Mouse (Mus musculus): Measurements from ENCODE around the gene Txn1. TPM values are rescaled to one million over a fixed set of nuclear protein-coding genes. Genes with fewer than 3 reads are reported as not detected.

The Txn1 gene
- polyA plus RNA-seq, 1 experiment from 2014 or later, result 285 TPM

- Histone ChIP-seq H3K9me3 (no peaks in the 10 kb centered on the region), H3K27me3 (no peaks in the 10 kb centered on the region), H3K9ac (replicated peaks) (no peak overlapping the region), H3K4me3 (no peak overlapping the region), H3K27ac (replicated peaks) (no peak overlapping the region), H3K4me1 (peaks cover 1% of the 10 kb centered on the region), H3K4me2 (replicated peaks) (no peak overlapping the region), H3K36me3 (no peaks in the 10 kb centered on the region)
- ATAC-seq (replicated peaks), result no peak; the same call in 1 of the 2 replicates
- WGBS, result 79% methylated on average over 10 of the region's 10 CpGs
Observed at GRCm38 (mm10) chr4:57914193-57915190, 41.7 kb downstream of the Txn1 start.

DNA sequence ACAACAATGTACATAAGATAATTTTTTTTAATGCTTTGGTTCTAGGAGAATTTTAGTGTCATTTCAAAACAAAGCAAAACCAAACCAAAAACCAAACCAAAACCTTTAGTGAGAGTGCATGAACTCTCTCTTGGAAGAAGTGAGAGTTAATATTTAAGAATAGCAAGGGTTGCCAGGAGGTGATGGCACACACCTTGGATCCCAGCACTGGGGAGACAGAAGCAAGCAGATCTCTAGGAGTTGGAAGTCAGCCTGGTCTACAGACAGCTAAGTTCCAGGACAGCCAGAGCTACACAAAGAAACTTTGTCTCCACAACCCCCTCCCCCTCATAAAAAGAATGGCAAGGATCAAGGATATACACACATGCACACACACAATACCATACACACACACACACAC is 43.2 kb downstream of the Txn1 start:
- Histone ChIP-seq H3K4me1 (no peaks in the 10 kb centered on the region; the same call in 1 of the 2 replicates), H3K4me3 (no peak overlapping the region), H3K4me2 (replicated peaks) (no peak overlapping the region), H3K36me3 (no peaks in the 10 kb centered on the region), H3K9me3 (no peaks in the 10 kb centered on the region), H3K9ac (replicated peaks) (no peak overlapping the region), H3K27me3 (no peaks in the 10 kb centered on the region), H3K27ac (replicated peaks) (no peak overlapping the region)
- ATAC-seq (replicated peaks), result no peak

DNA sequence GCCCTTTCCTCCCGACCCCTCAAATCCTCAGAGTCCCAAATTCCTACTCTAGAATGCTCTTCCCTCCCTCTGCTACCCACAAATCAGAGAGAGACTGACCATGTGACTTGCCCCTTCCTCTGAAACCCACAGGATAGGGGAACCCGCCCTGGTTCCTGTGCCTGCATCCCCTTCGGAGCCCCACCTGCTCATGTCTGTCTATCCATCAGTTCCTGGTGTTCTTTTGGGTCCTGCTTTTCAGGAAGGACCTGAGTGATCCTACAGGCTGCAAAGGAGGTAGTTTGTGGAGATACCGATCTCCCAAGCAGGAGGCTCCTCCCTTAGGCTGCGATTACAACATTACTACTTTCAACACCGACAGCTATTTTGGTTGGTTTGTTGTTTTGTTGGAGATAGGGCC is 47.4 kb downstream of the Txn1 start:
- H3K4me1 ChIP-seq, result no peaks in the 10 kb centered on the region
- no peak for ATAC-seq (replicated peaks)
- H3K27ac ChIP-seq (replicated peaks), result no peak overlapping the region
- H3K9ac ChIP-seq (replicated peaks), result no peak overlapping the region
- H3K4me3 ChIP-seq, result no peak overlapping the region
- H3K4me2 ChIP-seq (replicated peaks), result no peak overlapping the region
- 85% methylated on average over 6 of the region's 6 CpGs for WGBS
- no peaks in the 10 kb centered on the region for H3K36me3 ChIP-seq
- no peaks in the 10 kb centered on the region for H3K9me3 ChIP-seq
- H3K27me3 ChIP-seq, result no peaks in the 10 kb centered on the region

DNA sequence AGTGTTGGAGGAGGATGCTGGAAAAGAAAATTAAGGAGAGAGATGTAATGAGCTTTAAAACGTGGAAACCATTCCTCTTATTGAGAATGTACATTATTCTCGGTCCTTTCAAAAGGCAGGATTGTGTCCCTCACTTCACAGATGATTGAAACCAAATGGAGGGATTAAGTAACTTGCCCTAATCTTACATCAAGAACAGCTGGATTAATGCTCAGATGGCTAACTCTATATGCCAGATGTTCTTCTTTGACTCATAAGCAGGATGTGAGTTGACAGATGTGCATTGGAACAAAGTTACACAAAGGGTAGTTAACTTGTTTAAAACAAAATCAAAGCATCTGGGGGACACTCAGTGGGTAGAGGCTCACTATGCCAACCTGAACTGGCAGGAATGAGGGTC is 49.5 kb downstream of the Txn1 start:
- H3K4me1 ChIP-seq, result no peaks in the 10 kb centered on the region
- WGBS, result 14% methylated on average over 2 of the region's 2 CpGs
- ATAC-seq (replicated peaks), result no peak
- no peaks in the 10 kb centered on the region for H3K27me3 ChIP-seq
- no peak overlapping the region for H3K4me3 ChIP-seq
- no peak overlapping the region for H3K27ac ChIP-seq (replicated peaks)
- no peak overlapping the region for H3K4me2 ChIP-seq (replicated peaks)
- no peaks in the 10 kb centered on the region for H3K36me3 ChIP-seq
- no peak overlapping the region for H3K9ac ChIP-seq (replicated peaks)
- H3K9me3 ChIP-seq, result no peaks in the 10 kb centered on the region

DNA sequence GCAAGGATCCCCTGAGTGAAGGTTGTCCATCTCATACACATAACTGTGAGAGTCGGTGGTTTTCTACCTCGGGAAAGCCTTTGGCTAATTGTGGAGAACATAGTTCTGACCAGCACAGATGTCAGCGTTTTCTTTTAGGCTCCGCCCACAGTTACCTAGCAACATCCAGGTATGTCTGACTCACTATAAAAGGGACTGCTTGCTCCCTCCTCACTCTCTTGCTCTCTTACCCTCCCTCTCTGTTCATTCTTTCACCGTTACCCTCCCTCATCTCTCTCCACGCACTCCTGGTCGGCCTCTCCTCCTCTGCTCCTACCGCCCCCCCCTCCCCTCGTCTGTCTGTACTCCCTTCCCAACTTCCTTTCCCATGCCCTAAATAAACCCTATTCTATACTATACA is 51.6 kb downstream of the Txn1 start:
- Histone ChIP-seq H3K36me3 (no peaks in the 10 kb centered on the region), H3K4me1 (no peaks in the 10 kb centered on the region), H3K27me3 (no peaks in the 10 kb centered on the region), H3K27ac (replicated peaks) (no peak overlapping the region), H3K9me3 (no peaks in the 10 kb centered on the region), H3K4me2 (replicated peaks) (no peak overlapping the region), H3K9ac (replicated peaks) (no peak overlapping the region), H3K4me3 (no peak overlapping the region)
- peak; percentile 46 for ATAC-seq (replicated peaks)
- WGBS, result 22% methylated on average over 9 of the region's 9 CpGs

- no peaks in the 10 kb centered on the region for H3K27me3 ChIP-seq
- no peak overlapping the region for H3K27ac ChIP-seq (replicated peaks)
- H3K4me3 ChIP-seq, result no peak overlapping the region
- no peak overlapping the region for H3K9ac ChIP-seq (replicated peaks)
- ATAC-seq (replicated peaks), result peak; percentile 67
- no peak overlapping the region for H3K4me2 ChIP-seq (replicated peaks)
- H3K9me3 ChIP-seq, result no peaks in the 10 kb centered on the region
- H3K36me3 ChIP-seq, result no peaks in the 10 kb centered on the region
- H3K4me1 ChIP-seq, result no peaks in the 10 kb centered on the region
- 7% methylated on average over 5 of the region's 5 CpGs for WGBS
Observed at GRCm38 (mm10) chr4:57904211-57904610, 52.0 kb downstream of the Txn1 start.

- Histone ChIP-seq H3K9me3 (no peaks in the 10 kb centered on the region), H3K27me3 (no peaks in the 10 kb centered on the region), H3K9ac (replicated peaks) (no peak overlapping the region), H3K4me3 (no peak overlapping the region), H3K4me1 (no peaks in the 10 kb centered on the region), H3K4me2 (replicated peaks) (no peak overlapping the region), H3K27ac (replicated peaks) (no peak overlapping the region), H3K36me3 (no peaks in the 10 kb centered on the region)
- ATAC-seq (replicated peaks), result no peak
- WGBS, result 88% methylated on average over 5 of the region's 5 CpGs
Observed at GRCm38 (mm10) chr4:57902619-57903018, 53.6 kb downstream of the Txn1 start.

GRCm38 (mm10) chr4:57901210-57901609 is 55.0 kb downstream of the Txn1 start:
- Histone ChIP-seq H3K36me3 (no peaks in the 10 kb centered on the region), H3K27me3 (no peaks in the 10 kb centered on the region), H3K4me3 (no peak overlapping the region), H3K9ac (replicated peaks) (no peak overlapping the region), H3K9me3 (no peaks in the 10 kb centered on the region), H3K4me2 (replicated peaks) (no peak overlapping the region), H3K27ac (replicated peaks) (no peak overlapping the region), H3K4me1 (no peaks in the 10 kb centered on the region)
- peak; percentile 64 for ATAC-seq (replicated peaks)
- 14% methylated on average over 4 of the region's 4 CpGs for WGBS

DNA sequence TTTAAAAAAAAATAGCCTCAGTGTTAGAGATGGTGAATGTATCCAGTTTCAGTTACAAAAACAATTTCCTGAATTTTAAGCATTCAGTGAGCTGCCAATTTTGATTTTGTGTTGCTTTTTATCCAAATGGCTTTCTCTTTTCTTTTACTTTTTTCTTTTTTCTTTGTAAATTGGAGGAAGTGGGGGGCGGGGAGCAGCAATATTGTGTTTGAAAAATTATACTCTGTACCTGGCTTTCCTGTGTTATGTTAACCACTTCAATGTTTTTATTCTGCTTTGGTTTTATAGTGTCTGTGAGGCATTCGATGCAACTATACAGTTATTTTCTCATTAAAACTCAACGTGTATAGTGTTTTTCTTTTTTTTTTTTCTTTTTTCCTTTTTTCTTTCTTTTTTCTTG is 59.6 kb downstream of the Txn1 start:
- no peaks in the 10 kb centered on the region for H3K4me1 ChIP-seq
- WGBS, result 49% methylated on average over 3 of the region's 3 CpGs
- ATAC-seq (replicated peaks), result no peak
- no peaks in the 10 kb centered on the region for H3K27me3 ChIP-seq
- no peak overlapping the region for H3K9ac ChIP-seq (replicated peaks)
- H3K9me3 ChIP-seq, result no peaks in the 10 kb centered on the region
- H3K4me3 ChIP-seq, result no peak overlapping the region
- no peak overlapping the region for H3K27ac ChIP-seq (replicated peaks)
- no peaks in the 10 kb centered on the region for H3K36me3 ChIP-seq
- no peak overlapping the region for H3K4me2 ChIP-seq (replicated peaks)

DNA sequence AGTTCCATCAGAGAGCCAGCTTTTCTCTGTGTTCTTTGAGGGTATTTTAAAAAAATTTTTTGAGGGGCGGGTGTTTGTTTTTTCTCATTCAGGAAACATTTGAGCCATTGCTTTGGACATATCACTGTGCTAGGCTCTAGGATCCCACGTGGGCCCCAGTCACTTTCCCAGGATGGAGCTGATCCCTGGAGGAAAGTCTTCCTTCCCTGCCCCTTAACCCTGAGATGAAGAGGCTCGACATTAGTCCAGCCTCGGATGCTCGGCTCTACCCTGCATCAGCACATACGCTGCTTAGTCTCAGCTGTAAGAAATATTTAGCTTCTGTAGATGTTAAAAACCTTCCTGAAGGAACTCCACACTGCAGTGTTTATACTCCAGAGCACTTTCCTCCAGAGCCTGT is 60.3 kb downstream of the Txn1 start:
- Histone ChIP-seq H3K9ac (replicated peaks) (no peak overlapping the region), H3K9me3 (no peaks in the 10 kb centered on the region), H3K36me3 (no peaks in the 10 kb centered on the region), H3K27me3 (no peaks in the 10 kb centered on the region), H3K4me3 (no peak overlapping the region), H3K27ac (replicated peaks) (no peak overlapping the region), H3K4me1 (no peaks in the 10 kb centered on the region), H3K4me2 (replicated peaks) (no peak overlapping the region)
- 74% methylated on average over 6 of the region's 6 CpGs for WGBS
- ATAC-seq (replicated peaks), result no peak

DNA sequence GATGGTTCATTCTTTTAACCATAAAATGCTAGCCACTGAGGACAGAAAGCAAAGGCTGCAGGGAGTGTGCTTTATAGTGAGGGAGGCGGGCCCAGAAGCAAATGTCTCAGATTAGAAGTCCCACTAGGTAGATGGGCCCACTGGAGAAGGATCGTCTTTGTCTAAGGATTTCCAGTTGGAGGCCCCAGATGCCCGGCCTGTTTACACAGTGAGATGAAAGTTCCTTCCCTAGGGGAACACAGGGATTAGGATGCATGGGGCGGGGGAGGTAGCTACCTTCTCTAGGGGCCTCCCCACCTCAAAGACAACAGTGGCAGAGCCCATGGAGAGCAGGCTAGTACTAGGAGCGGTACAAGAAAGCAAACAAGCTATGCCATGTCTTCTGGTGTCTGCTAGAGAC is 61.1 kb downstream of the Txn1 start:
- H3K4me1 ChIP-seq, result no peaks in the 10 kb centered on the region
- no peak overlapping the region for H3K27ac ChIP-seq (replicated peaks)
- H3K9me3 ChIP-seq, result no peaks in the 10 kb centered on the region
- H3K9ac ChIP-seq (replicated peaks), result no peak overlapping the region
- H3K27me3 ChIP-seq, result no peaks in the 10 kb centered on the region
- H3K4me3 ChIP-seq, result no peak overlapping the region
- WGBS, result 31% methylated on average over 5 of the region's 5 CpGs
- no peaks in the 10 kb centered on the region for H3K36me3 ChIP-seq
- no peak for ATAC-seq (replicated peaks)
- no peak overlapping the region for H3K4me2 ChIP-seq (replicated peaks)

Data from forebrain, embryonic 15.5 days (tissue).